Comparison of ENCODE assay signal across 29 mouse cellular contexts in genomic region chr16:11687836-11688235, GRCm38 (mm10).
DNase-seq lines count a peak whose midpoint lies in the region; ATAC-seq and TF ChIP-seq lines count a peak whose summit lies in the region.
"Had no signal": no experiment of that assay in that cellular context is flagged by ENCODE, and none has a peak within 500 bp of the region (broad histone marks: within the 10 kb centered on the region; RNA-seq: fewer than 3 reads in every experiment).

No protein-coding gene starts in this region.

- no peak overlapping the region for H3K27ac ChIP-seq in CH12.LX (ENCODE audit: insufficient read depth, low read depth)
- H3K27ac ChIP-seq: heart, embryonic 10.5 days; heart, embryonic 15.5 days; intestine, embryonic 15.5 days; liver, embryonic 13.5 days; midbrain, embryonic 12.5 days; neural tube, embryonic 15.5 days; stomach, postnatal 0 days had no signal

- peaks cover 2% of the 10 kb centered on the region for H3K9me3 ChIP-seq in CH12.LX (replicated peaks; ENCODE audit: low read length)
- H3K9me3 ChIP-seq: heart, embryonic 10.5 days; heart, embryonic 15.5 days; intestine, embryonic 15.5 days; liver, embryonic 13.5 days; megakaryocyte, embryonic 14.5 days; midbrain, embryonic 12.5 days; neural tube, embryonic 15.5 days had no signal

- peak; percentile 78 for DNase-seq in CD4-positive helper T cell, adult 2 months (ENCODE audit: low read depth, low spot score)
- DNase-seq in CH12.LX (ENCODE audit: extremely low read depth) = peak; percentile 40
- peak; percentile 43 to 47 for DNase-seq in natural killer cell, adult 2 months (ENCODE audit: low spot score in 2 of 2)
- DNase-seq in cerebellum, adult 11-12 months = no peak
- no peak for DNase-seq in adrenal gland, adult 2 months
- DNase-seq in cerebellum, adult 18-20 months = no peak
- DNase-seq in urinary bladder, adult 18-20 months (ENCODE audit: low spot score in 2 of 2) = no peak
- DNase-seq: adrenal gland, postnatal 10 days; cerebellum, adult 9-11 months; kidney, adult 2 months; kidney, postnatal 36 days; left cerebral cortex, postnatal 4 days; liver, embryonic 13.5 days; lung, adult 18-20 months; right cerebral cortex, postnatal 25 days; thymus, adult 18-20 months; thymus, postnatal 4 days had no signal

- H3K27me3 ChIP-seq in CH12.LX (replicated peaks) = no peaks in the 10 kb centered on the region
- H3K27me3 ChIP-seq: heart, embryonic 15.5 days; intestine, embryonic 15.5 days; liver, embryonic 13.5 days; midbrain, embryonic 12.5 days; neural tube, embryonic 15.5 days had no signal

- no peak for TF ChIP-seq RAD21 in CH12.LX (IDR thresholded peaks at IDR 0.05; ENCODE audit: low read depth, low read length)

- H3K36me3 ChIP-seq in CH12.LX (replicated peaks in 1 of 2; ENCODE audit: control insufficient read depth in 1 of 2, insufficient read depth in 1 of 2, low read length in 1 of 2) = peaks cover 0 to 2% of the 10 kb centered on the region in 2 experiments
- H3K36me3 ChIP-seq: heart, embryonic 10.5 days; heart, embryonic 15.5 days; intestine, embryonic 15.5 days; liver, embryonic 13.5 days; midbrain, embryonic 12.5 days; neural tube, embryonic 15.5 days had no signal

- H3K79me2 ChIP-seq in CH12.LX (replicated peaks; ENCODE audit: control insufficient read depth, extremely low read depth, insufficient read depth, poor library complexity, severe bottlenecking) = no peaks in the 10 kb centered on the region

- TF ChIP-seq CTCF in CH12.LX (conservative IDR thresholded peaks at IDR 0.05 in 1 of 2, IDR thresholded peaks at IDR 0.05 in 1 of 2; ENCODE audit: low read depth in 2 of 2, low read length in 2 of 2) = no peak

- H3K4me2 ChIP-seq in CH12.LX (ENCODE audit: insufficient read depth, low read depth, poor library complexity, severe bottlenecking) = no peak overlapping the region
- H3K4me2 ChIP-seq: heart, embryonic 15.5 days; intestine, embryonic 15.5 days; liver, embryonic 13.5 days; midbrain, embryonic 12.5 days; neural tube, embryonic 15.5 days had no signal

- H3K4me3 ChIP-seq in CH12.LX (replicated peaks in 1 of 3; ENCODE audit: low read depth in 2 of 3, low read length in 2 of 3, poor library complexity in 1 of 3) = no peak overlapping the region
- H3K4me3 ChIP-seq: erythroblast, embryonic 14.5 days; heart, embryonic 10.5 days; heart, embryonic 15.5 days; intestine, embryonic 15.5 days; liver, embryonic 13.5 days; megakaryocyte, embryonic 14.5 days; midbrain, embryonic 12.5 days; neural tube, embryonic 15.5 days had no signal

- H3K4me1 ChIP-seq in CH12.LX (ENCODE audit: control insufficient read depth in 1 of 2, insufficient read depth in 2 of 2) = peaks cover 5 to 38% of the 10 kb centered on the region in 2 experiments; a peak in 3 of 4 replicates
- H3K4me1 ChIP-seq: heart, embryonic 10.5 days; intestine, embryonic 15.5 days; liver, embryonic 13.5 days; neural tube, embryonic 15.5 days had no signal

- in situ Hi-C loops in CH12.LX (cut with MboI; ENCODE audit: low pct_ligation_motif_present, low pct_unique_long_range_greater_than_20kb, low sequenced_read_pairs) = no loop called here

- dilution Hi-C loops in CH12.LX (cut with MboI; ENCODE audit: extremely low pct_ligation_motif_present, extremely low pct_unique_long_range_greater_than_20kb, low sequenced_read_pairs) = no loop called here

- H3K9ac ChIP-seq in CH12.LX (ENCODE audit: insufficient read depth, low read depth) = no peak overlapping the region
- H3K9ac ChIP-seq: heart, embryonic 15.5 days; intestine, embryonic 15.5 days; liver, embryonic 13.5 days; midbrain, embryonic 12.5 days; neural tube, embryonic 15.5 days had no signal

- TF ChIP-seq POLR2A in CH12.LX (IDR thresholded peaks at IDR 0.05; ENCODE audit: low read depth, low read length) = no peak

- peak; percentile 21 for ATAC-seq in granulocyte monocyte progenitor cell, adult 5-6 weeks (replicated peaks; ENCODE audit: poor library complexity, severe bottlenecking)
- ATAC-seq: forebrain, embryonic 16.5 days; hindbrain, embryonic 16.5 days; intestine, embryonic 15.5 days; lung, postnatal 0 days had no signal

- TF ChIP-seq EP300 in CH12.LX (IDR thresholded peaks at IDR 0.05; ENCODE audit: low read length) = no peak

TF ChIP-seq in CH12.LX, 34 proteins besides CTCF, POLR2A, EP300 and RAD21:
- TF ChIP-seq TBP (conservative IDR thresholded peaks at IDR 0.05; ENCODE audit: low read depth, low read length) (no peak), SIN3A (IDR thresholded peaks at IDR 0.05; ENCODE audit: low read length) (no peak), POLR2AphosphoS2 (IDR thresholded peaks at IDR 0.05; ENCODE audit: low read depth, low read length) (no peak), NELFE (IDR thresholded peaks at IDR 0.05; ENCODE audit: low read depth, low read length) (no peak), RCOR1 (conservative IDR thresholded peaks at IDR 0.05; ENCODE audit: low read depth, low read length) (no peak), MAZ (IDR thresholded peaks at IDR 0.05; ENCODE audit: low read depth, low read length) (no peak)

Comparison
In these comparisons a context has a peak if more than half of its experiments do, and no peak if none do; other contexts are left out.
1. DNase-seq: peak in CD4-positive helper T cell, adult 2 months (single experiment), CH12.LX (single experiment) and natural killer cell, adult 2 months (2 of 2); none in cerebellum, adult 11-12 months (single experiment), adrenal gland, adult 2 months (single experiment), cerebellum, adult 18-20 months (0 of 2) and urinary bladder, adult 18-20 months (0 of 2).